Mouse (Mus musculus) midbrain, embryonic 13.5 days (tissue): ENCODE measurements around the gene Clk2. TPM values are rescaled to one million over a fixed set of nuclear protein-coding genes. Genes with fewer than 3 reads are reported as not detected.

Experiments
- ATAC-seq: fragments of 200-750 bp; cut with Nextera tagmentation; 2 replicates; pipeline ENCODE4 v1.8.0; 2017; ENCODE audit warnings: mild to moderate bottlenecking, moderate TSS enrichment, moderate library complexity
- H3K27ac ChIP-seq: fragments of 300-500 bp; sonication (generic); 2 replicates; pipeline ENCODE4 v1.5.1; 2015; ENCODE audit warnings: inconsistent platforms, mild to moderate bottlenecking, moderate library complexity
- H3K27me3 ChIP-seq: fragments of 300-500 bp; sonication (generic); 2 replicates; pipeline ENCODE4 v1.6.1; 2015; ENCODE audit warnings: mild to moderate bottlenecking, inconsistent platforms
- H3K36me3 ChIP-seq: fragments of 300-500 bp; sonication (generic); 2 replicates; pipeline ENCODE4 v1.6.1; 2015; ENCODE audit warnings: mild to moderate bottlenecking, inconsistent platforms
- H3K4me1 ChIP-seq: fragments of 300-500 bp; sonication (generic); replicated peaks from 2 replicates; pipeline ENCODE4 v1.6.1; 2015; ENCODE audit warnings: inconsistent platforms
- H3K4me2 ChIP-seq: fragments of 300-500 bp; sonication (generic); replicated peaks from 2 replicates; pipeline ENCODE4 v1.6.1; 2015; ENCODE audit warnings: moderate library complexity, mild to moderate bottlenecking, inconsistent platforms
- H3K4me3 ChIP-seq: fragments of 300-500 bp; sonication (generic); replicated peaks from 2 replicates; pipeline ENCODE4 v1.5.1; 2015; ENCODE audit warnings: mild to moderate bottlenecking, inconsistent platforms
- H3K9ac ChIP-seq: fragments of 300-500 bp; sonication (generic); replicated peaks from 2 replicates; pipeline ENCODE4 v1.6.1; 2015; ENCODE audit warnings: mild to moderate bottlenecking, inconsistent platforms
- H3K9me3 ChIP-seq: fragments of 300-500 bp; sonication (generic); 2 replicates; pipeline ENCODE4 v1.6.1; 2016; ENCODE audit warnings: mild to moderate bottlenecking, inconsistent platforms
- WGBS: fragments of 180-500 bp; shearing (Covaris S2); methylation state at CpG from one replicate; pipeline ENCODE4 v1.1.7; 2015; 5-methylcytosine and 5-hydroxymethylcytosine counted together
- polyA plus RNA-seq: library from polyadenylated mRNA; unstranded; fragments of >200 nt; fragmentation: Nextera tagmentation; extraction: Ambion mirVana; gene quantifications from 2 replicates; pipeline ENCODE4 v1.2.1, GENCODE M21; 2015

The Clk2 gene
- polyA plus RNA-seq, 1 experiment from 2014 or later = 32.9 TPM

GRCm38 (mm10) chr3:89161786-89162185 lies 2.8 kb upstream of the Clk2 start:
- Histone ChIP-seq H3K27ac (no peak overlapping the region), H3K4me3 (no peak overlapping the region), H3K9me3 (no peaks in the 10 kb centered on the region), H3K4me2 (no peak overlapping the region), H3K27me3 (0 out of 2 replicates have a peak, but pooled peaks cover 4% of the 10 kb centered on the region), H3K4me1 (peaks cover 48% of the 10 kb centered on the region), H3K36me3 (peaks cover under 1% of the 10 kb centered on the region; the same call in 1 of the 2 replicates), H3K9ac (no peak overlapping the region)
- ATAC-seq = no peak
- WGBS = 89% methylated on average over 4 of the region's 4 CpGs

- Histone ChIP-seq H3K27ac (no peak overlapping the region), H3K36me3 (peaks cover 11% of the 10 kb centered on the region), H3K27me3 (0 out of 2 replicates have a peak, but pooled peaks cover under 1% of the 10 kb centered on the region), H3K9me3 (no peaks in the 10 kb centered on the region), H3K4me2 (no peak overlapping the region), H3K4me3 (no peak overlapping the region), H3K9ac (no peak overlapping the region), H3K4me1 (peaks cover 43% of the 10 kb centered on the region)
- WGBS = 84% methylated on average over 1 of the region's 1 CpGs
- ATAC-seq = no peak
These were observed 1.5 kb upstream of the Clk2 start for GRCm38 (mm10) chr3:89163123-89163522.

DNA sequence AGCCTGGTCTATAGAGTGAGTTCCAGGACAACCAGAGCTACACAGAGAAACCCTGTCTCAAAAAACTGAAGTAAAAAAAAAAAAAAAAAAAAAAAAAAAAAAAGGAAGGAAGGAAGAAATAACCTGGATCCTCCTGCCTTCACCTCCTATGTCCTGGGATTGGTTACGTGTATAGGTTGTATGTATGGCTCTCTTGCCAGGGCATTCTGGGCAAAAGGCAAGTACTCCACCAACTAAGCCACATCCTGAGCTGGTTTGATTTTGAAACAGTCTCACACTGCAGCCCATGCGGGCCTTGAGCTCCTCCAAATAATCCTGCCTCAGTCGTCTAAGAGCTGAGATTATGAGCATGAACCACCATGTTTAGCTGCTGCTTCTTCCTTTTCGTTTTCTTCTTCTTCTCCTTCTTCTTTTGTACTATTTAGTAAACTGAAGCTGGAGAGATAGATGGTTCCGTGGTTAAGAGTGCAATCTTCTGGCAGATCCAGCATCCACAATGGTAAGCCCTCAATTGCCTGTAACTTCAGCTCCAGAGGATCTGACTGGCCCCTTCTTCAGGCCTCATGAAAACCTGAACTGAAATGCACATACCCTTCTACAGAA lies 851 bp upstream of the Clk2 start:
- H3K4me1 ChIP-seq = peaks cover 37% of the 10 kb centered on the region
- peak overlapping the region; percentile 91 for H3K4me3 ChIP-seq
- H3K36me3 ChIP-seq = peaks cover 17% of the 10 kb centered on the region
- no peak for ATAC-seq
- 76% methylated on average over 5 of the region's 5 CpGs for WGBS
- H3K9me3 ChIP-seq = no peaks in the 10 kb centered on the region
- no peaks in the 10 kb centered on the region for H3K27me3 ChIP-seq
- peak overlapping the region; percentile 80 for H3K4me2 ChIP-seq
- peak overlapping the region; percentile 94 for H3K9ac ChIP-seq
- no peak overlapping the region for H3K27ac ChIP-seq

GRCm38 (mm10) chr3:89165268-89165870 lies 774 bp downstream of the Clk2 start:
- WGBS = 32% methylated on average over 12 of the region's 12 CpGs
- Histone ChIP-seq H3K27me3 (no peaks in the 10 kb centered on the region), H3K9ac (peak overlapping the region; percentile 94), H3K36me3 (peaks cover 33% of the 10 kb centered on the region), H3K4me2 (peak overlapping the region; percentile 80), H3K27ac (peak overlapping the region; percentile 93), H3K9me3 (no peaks in the 10 kb centered on the region), H3K4me3 (peak overlapping the region; percentile 91), H3K4me1 (peaks cover 27% of the 10 kb centered on the region)
- ATAC-seq = no peak

DNA sequence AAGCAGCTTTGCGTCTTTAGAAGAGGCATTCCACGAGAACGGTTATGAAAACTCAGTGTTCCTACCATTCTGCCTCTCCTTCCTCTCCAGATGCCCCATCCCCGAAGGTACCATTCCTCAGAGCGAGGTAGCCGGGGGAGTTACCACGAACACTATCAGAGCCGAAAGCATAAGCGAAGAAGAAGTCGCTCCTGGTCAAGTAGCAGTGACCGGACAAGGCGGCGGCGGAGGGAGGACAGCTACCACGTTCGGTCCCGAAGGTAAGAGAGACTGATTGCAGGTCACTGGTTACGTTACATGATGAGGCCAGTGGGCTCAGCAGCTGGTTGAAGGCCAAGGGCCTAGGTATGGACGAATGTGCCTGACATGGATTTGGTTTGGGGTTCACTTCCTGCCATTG lies 2.4 kb downstream of the Clk2 start:
- 95% methylated on average over 19 of the region's 19 CpGs for WGBS
- no peaks in the 10 kb centered on the region for H3K27me3 ChIP-seq
- H3K36me3 ChIP-seq = peaks cover 48% of the 10 kb centered on the region
- no peak for ATAC-seq
- no peak overlapping the region for H3K9ac ChIP-seq
- no peak overlapping the region for H3K4me2 ChIP-seq
- peaks cover 27% of the 10 kb centered on the region for H3K4me1 ChIP-seq
- no peaks in the 10 kb centered on the region for H3K9me3 ChIP-seq
- no peak overlapping the region for H3K27ac ChIP-seq
- H3K4me3 ChIP-seq = no peak overlapping the region

DNA sequence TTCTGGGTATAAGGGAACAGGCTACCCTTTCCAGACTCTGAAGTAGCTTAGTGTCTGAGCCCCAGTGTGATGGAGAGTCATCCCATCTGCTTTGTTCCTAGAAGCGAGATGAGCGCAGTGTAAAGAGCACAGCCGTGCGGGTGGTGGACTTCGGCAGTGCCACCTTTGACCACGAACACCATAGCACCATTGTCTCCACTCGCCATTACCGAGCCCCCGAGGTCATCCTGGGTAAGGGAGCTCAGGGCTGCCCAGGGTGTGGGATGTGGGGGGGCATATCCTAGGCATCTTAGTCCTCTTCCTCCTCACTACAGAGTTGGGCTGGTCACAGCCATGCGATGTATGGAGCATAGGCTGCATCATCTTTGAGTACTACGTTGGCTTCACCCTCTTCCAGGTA lies 10.2 kb downstream of the Clk2 start:
- no peak overlapping the region for H3K4me3 ChIP-seq
- no peaks in the 10 kb centered on the region for H3K27me3 ChIP-seq
- no peak overlapping the region for H3K9ac ChIP-seq
- H3K9me3 ChIP-seq = no peaks in the 10 kb centered on the region
- ATAC-seq = no peak
- H3K27ac ChIP-seq = no peak overlapping the region
- WGBS = 94% methylated on average over 11 of the region's 11 CpGs
- H3K36me3 ChIP-seq = peaks cover 78% of the 10 kb centered on the region
- H3K4me1 ChIP-seq = peaks cover 16% of the 10 kb centered on the region
- H3K4me2 ChIP-seq = no peak overlapping the region

DNA sequence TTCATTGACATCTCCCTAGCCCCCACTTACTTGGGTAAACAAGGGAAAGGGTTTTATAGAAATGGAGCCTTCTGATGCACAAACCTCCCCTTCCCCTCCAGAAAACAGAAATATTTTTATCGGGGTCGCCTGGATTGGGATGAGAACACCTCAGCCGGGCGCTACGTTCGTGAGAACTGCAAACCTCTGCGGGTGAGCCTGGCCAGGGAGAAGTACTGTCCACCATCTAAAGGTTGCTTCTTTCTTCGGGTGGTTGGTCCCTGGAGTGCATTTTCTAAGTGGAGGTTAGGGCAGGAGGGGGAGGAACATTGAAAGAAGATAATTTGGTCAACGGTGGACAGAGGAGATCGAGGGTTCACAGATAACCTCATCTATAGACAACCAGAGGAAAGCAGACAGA lies 10.9 kb downstream of the Clk2 start:
- 94% methylated on average over 10 of the region's 10 CpGs for WGBS
- Histone ChIP-seq H3K27ac (no peak overlapping the region), H3K4me1 (peaks cover 16% of the 10 kb centered on the region), H3K9me3 (no peaks in the 10 kb centered on the region), H3K9ac (no peak overlapping the region), H3K4me2 (no peak overlapping the region), H3K36me3 (peaks cover 78% of the 10 kb centered on the region), H3K4me3 (no peak overlapping the region), H3K27me3 (no peaks in the 10 kb centered on the region)
- no peak for ATAC-seq

DNA sequence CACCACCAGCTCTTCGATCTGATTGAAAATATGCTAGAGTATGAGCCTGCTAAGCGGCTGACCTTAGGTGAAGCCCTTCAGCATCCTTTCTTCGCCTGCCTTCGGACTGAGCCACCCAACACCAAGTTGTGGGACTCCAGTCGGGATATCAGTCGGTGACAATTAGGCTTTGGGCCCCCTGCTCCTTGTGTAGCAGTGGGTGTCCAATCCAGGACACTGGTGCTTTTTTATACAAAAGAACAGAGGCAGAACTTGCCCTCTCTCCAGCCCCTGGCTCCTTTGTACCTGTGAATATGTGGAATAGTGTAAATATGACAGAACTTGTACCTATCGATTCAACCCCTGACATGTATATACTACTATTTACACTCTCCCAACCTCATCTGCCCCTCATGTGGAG lies 11.8 kb downstream of the Clk2 start:
- no peak overlapping the region for H3K27ac ChIP-seq
- WGBS = 81% methylated on average over 7 of the region's 7 CpGs
- no peak overlapping the region for H3K4me2 ChIP-seq
- H3K4me1 ChIP-seq = peaks cover 16% of the 10 kb centered on the region
- no peak overlapping the region for H3K9ac ChIP-seq
- no peaks in the 10 kb centered on the region for H3K27me3 ChIP-seq
- H3K9me3 ChIP-seq = no peaks in the 10 kb centered on the region
- no peak overlapping the region for H3K4me3 ChIP-seq
- peaks cover 79% of the 10 kb centered on the region for H3K36me3 ChIP-seq
- ATAC-seq = peak; percentile 15

DNA sequence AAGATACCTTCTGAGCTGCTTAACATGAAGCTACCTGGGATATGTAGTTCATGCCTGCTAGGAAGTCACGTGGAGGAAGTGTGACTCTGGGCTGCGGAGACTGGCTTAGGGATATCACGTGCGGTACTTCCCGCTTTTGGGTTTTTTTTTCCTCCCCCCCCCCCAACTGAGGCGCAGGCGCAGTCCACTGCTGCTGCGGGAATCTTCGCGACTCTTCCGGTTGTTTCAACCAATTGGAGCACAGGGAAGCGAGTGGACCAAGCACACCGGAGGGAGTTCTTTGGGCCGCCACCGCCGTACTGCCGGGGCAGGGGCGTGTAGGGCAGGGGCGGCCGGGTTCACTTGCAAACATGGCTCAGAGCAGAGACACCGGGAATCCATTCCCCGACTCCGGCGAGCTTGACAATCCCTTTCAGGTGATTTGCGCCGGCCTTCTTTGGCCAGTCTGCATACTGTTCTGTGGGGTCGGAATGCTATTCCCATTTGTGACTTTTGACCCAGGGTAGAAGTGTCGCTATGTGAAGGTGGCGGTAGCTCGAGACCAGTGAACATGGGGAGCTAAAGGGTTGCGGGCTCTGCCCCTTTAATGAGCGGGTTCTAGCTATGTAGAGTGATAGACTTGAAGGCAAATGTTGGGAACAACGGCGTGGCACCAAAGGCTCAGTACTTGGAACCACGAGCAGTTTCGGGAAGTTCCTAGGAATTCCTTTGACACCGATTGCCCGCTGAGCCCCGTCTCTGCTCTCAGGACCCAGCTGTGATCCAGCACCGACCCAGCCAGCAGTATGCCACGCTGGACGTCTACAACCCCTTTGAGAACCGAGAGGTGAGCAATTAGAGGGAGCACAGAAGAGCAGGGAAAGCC lies 12.9 kb downstream of the Clk2 start, which contains the start of gene Scamp3:
Scamp3 (plus strand) TSS at position 232 of the 865 bp plus-strand sequence.
- H3K27ac ChIP-seq = peak within 1 kb of the TSS; percentile 76
- ATAC-seq = peak; percentile 97
- H3K4me2 ChIP-seq = peak within 1 kb of the TSS; percentile 91
- peak within 1 kb of the TSS; percentile 78 for H3K9ac ChIP-seq
- under 1% methylated on average over 43 of the region's 43 CpGs for WGBS
- peaks cover 78% of the 10 kb centered on the region for H3K36me3 ChIP-seq
- H3K4me1 ChIP-seq = peaks cover 16% of the 10 kb centered on the region
- peak within 1 kb of the TSS; percentile 74 for H3K4me3 ChIP-seq
- no peaks in the 10 kb centered on the region for H3K27me3 ChIP-seq
- no peaks in the 10 kb centered on the region for H3K9me3 ChIP-seq

DNA sequence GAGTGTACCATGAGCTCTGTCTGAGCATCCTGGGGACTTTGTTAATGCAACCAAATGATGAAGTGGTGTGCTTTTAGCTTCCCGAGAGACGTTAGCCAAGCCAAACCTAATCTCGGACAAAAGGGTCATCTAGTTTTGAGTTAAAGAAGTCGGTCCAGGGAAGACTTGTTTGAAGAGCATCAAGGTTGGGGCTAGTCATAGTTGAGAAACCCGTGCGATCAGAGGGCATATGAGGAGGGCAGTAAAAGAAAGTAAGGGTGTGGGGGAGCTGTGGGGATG lies 13.5 kb downstream of the Clk2 start:
- 13% methylated on average over 6 of the region's 6 CpGs for WGBS
- H3K9ac ChIP-seq = peak overlapping the region; percentile 78
- no peak for ATAC-seq
- H3K27me3 ChIP-seq = no peaks in the 10 kb centered on the region
- H3K4me3 ChIP-seq = peak overlapping the region; percentile 74
- peaks cover 19% of the 10 kb centered on the region for H3K4me1 ChIP-seq
- peak overlapping the region; percentile 76 for H3K27ac ChIP-seq
- H3K9me3 ChIP-seq = no peaks in the 10 kb centered on the region
- H3K4me2 ChIP-seq = peak overlapping the region; percentile 91
- H3K36me3 ChIP-seq = peaks cover 74% of the 10 kb centered on the region

GRCm38 (mm10) chr3:89179056-89179455 lies 14.5 kb downstream of the Clk2 start:
- Histone ChIP-seq H3K9me3 (no peaks in the 10 kb centered on the region), H3K36me3 (peaks cover 63% of the 10 kb centered on the region), H3K27ac (no peak overlapping the region), H3K27me3 (no peaks in the 10 kb centered on the region), H3K9ac (0 out of 2 replicates have a peak overlapping the region, but pooled peaks have one; percentile 78), H3K4me1 (peaks cover 27% of the 10 kb centered on the region), H3K4me3 (peak overlapping the region; percentile 74), H3K4me2 (peak overlapping the region; percentile 91; the same call in 1 of the 2 replicates)
- ATAC-seq = no peak
- WGBS = 93% methylated on average over 11 of the region's 11 CpGs
